Comparison of ENCODE assay signal across 18 mouse cellular contexts in genomic region chr17:43068846-43069553, GRCm38 (mm10). TPM values are rescaled to one million over a fixed set of nuclear protein-coding genes. Genes with fewer than 3 reads are reported as not detected.
DNase-seq lines count a peak whose midpoint lies in the region; ATAC-seq and TF ChIP-seq lines count a peak whose summit lies in the region.
"Had no signal": no experiment of that assay in that cellular context is flagged by ENCODE, and none has a peak within 500 bp of the region (broad histone marks: within the 10 kb centered on the region; RNA-seq: fewer than 3 reads in every experiment).

No protein-coding gene starts in this region.

- intact Hi-C loops in gastrocnemius, adult 2 months (cut with DNase I), result no loop called here
- intact Hi-C loops in gastrocnemius, postnatal 36 days (cut with DNase I), result no loop called here
- intact Hi-C loops in heart, postnatal 10 days (cut with DNase I), result no loop called here

- no peak for DNase-seq in gastrocnemius, adult 2 months
- DNase-seq in gastrocnemius, postnatal 36 days, result no peak
- peak; percentile 11 for DNase-seq in Muller cell, postnatal 12 days (ENCODE audit: inconsistent ontology term)
- DNase-seq in kidney, postnatal 0 days (ENCODE audit: low spot score), result peak; percentile 27
- DNase-seq in heart, postnatal 10 days, result no peak
- DNase-seq in lung, adult 2 months, result no peak
- DNase-seq: adrenal gland, adult 2 months; cerebellum, adult 2 months; gastrocnemius, postnatal 10 days; retina, postnatal 1 day; thymus, postnatal 14 days had no signal

- no peak overlapping the region for H3K4me2 ChIP-seq in intestine, embryonic 15.5 days (replicated peaks)
- H3K4me2 ChIP-seq in kidney, postnatal 0 days (ENCODE audit: low read length), result no peak overlapping the region
- H3K4me2 ChIP-seq: embryonic facial prominence, embryonic 12.5 days; liver, embryonic 11.5 days; neural tube, embryonic 12.5 days had no signal

- no peak overlapping the region for H3K4me3 ChIP-seq in gastrocnemius, adult 2 months
- H3K4me3 ChIP-seq in intestine, embryonic 15.5 days (replicated peaks), result no peak overlapping the region
- no peak overlapping the region for H3K4me3 ChIP-seq in kidney, postnatal 0 days (replicated peaks; ENCODE audit: low read depth, low read length)
- H3K4me3 ChIP-seq in lung, adult 2 months (replicated peaks; ENCODE audit: extremely low read depth, low read depth, low read length), result no peak overlapping the region
- H3K4me3 ChIP-seq: embryonic facial prominence, embryonic 12.5 days; heart, embryonic 10.5 days; megakaryocyte, embryonic 14.5 days; neural tube, embryonic 12.5 days had no signal

- no peaks in the 10 kb centered on the region for H3K27me3 ChIP-seq in intestine, embryonic 15.5 days (replicated peaks)
- no peaks in the 10 kb centered on the region for H3K27me3 ChIP-seq in kidney, postnatal 0 days (ENCODE audit: insufficient read depth, low read length)
- H3K27me3 ChIP-seq: embryonic facial prominence, embryonic 12.5 days; megakaryocyte, embryonic 14.5 days; neural tube, embryonic 12.5 days had no signal

- TF ChIP-seq POLR2A in lung, adult 2 months (IDR thresholded peaks at IDR 0.05; ENCODE audit: borderline replicate concordance, extremely low read depth, low read depth, low read length), result no peak

- H3K36me3 ChIP-seq in intestine, embryonic 15.5 days, result no peaks in the 10 kb centered on the region
- H3K36me3 ChIP-seq in kidney, postnatal 0 days (ENCODE audit: insufficient read depth, low read length), result no peaks in the 10 kb centered on the region

- H3K9ac ChIP-seq in intestine, embryonic 15.5 days, result no peak overlapping the region
- no peak overlapping the region for H3K9ac ChIP-seq in kidney, postnatal 0 days (ENCODE audit: low read depth, low read length)
- H3K9ac ChIP-seq: embryonic facial prominence, embryonic 12.5 days; neural tube, embryonic 12.5 days had no signal

- no peaks in the 10 kb centered on the region for H3K9me3 ChIP-seq in intestine, embryonic 15.5 days
- H3K9me3 ChIP-seq in kidney, postnatal 0 days (replicated peaks; ENCODE audit: low read length), result no peaks in the 10 kb centered on the region
- H3K9me3 ChIP-seq: embryonic facial prominence, embryonic 12.5 days; heart, embryonic 10.5 days; megakaryocyte, embryonic 14.5 days; neural tube, embryonic 12.5 days had no signal

- no peaks in the 10 kb centered on the region for H3K4me1 ChIP-seq in intestine, embryonic 15.5 days (replicated peaks)
- H3K4me1 ChIP-seq in kidney, postnatal 0 days (replicated peaks; ENCODE audit: insufficient read depth, low read length), result no peaks in the 10 kb centered on the region
- H3K4me1 ChIP-seq in lung, adult 2 months (ENCODE audit: control insufficient read depth, insufficient read depth, low read length), result peaks cover 3% of the 10 kb centered on the region; the same call in 1 of the 2 replicates
- H3K4me1 ChIP-seq: embryonic facial prominence, embryonic 12.5 days; neural tube, embryonic 12.5 days had no signal

- no peak for TF ChIP-seq CTCF in gastrocnemius, adult 2 months (IDR thresholded peaks at IDR 0.05)
- no peak for TF ChIP-seq CTCF in kidney, postnatal 0 days (IDR thresholded peaks at IDR 0.05; ENCODE audit: low read depth)
- no peak for TF ChIP-seq CTCF in lung, adult 2 months (IDR thresholded peaks at IDR 0.05; ENCODE audit: insufficient read depth, low read length)

- WGBS in intestine, embryonic 15.5 days, result 71% methylated on average over 7 of the region's 7 CpGs
- WGBS in kidney, postnatal 0 days, result 64% methylated on average over 7 of the region's 7 CpGs
- 82% methylated on average over 7 of the region's 7 CpGs for WGBS in lung, adult 2 months

- H3K27ac ChIP-seq in gastrocnemius, adult 2 months, result peak overlapping the region; percentile 10; the same call in 1 of the 2 replicates
- H3K27ac ChIP-seq in intestine, embryonic 15.5 days, result no peak overlapping the region
- H3K27ac ChIP-seq in kidney, postnatal 0 days, result no peak overlapping the region; the same call in 1 of the 2 replicates
- H3K27ac ChIP-seq: embryonic facial prominence, embryonic 12.5 days; heart, embryonic 10.5 days; neural tube, embryonic 12.5 days had no signal

- peak; percentile 39; the same call in 1 of the 2 replicates for ATAC-seq in intestine, embryonic 15.5 days
- ATAC-seq in kidney, postnatal 0 days (replicated peaks; ENCODE audit: low FRiP score, low read depth), result peak; percentile 89
- ATAC-seq in granulocyte monocyte progenitor cell, adult 5-6 weeks (replicated peaks; ENCODE audit: poor library complexity, severe bottlenecking), result no peak

RNA-seq across cellular contexts. Expression of gene Tnfrsf21, which starts 52.6 kb away (rescaled TPM):
- total RNA-seq in gastrocnemius, adult 2 months (2021), result 10 to 100 TPM; 15.5 to 24.0 TPM
- total RNA-seq in gastrocnemius, postnatal 36 days (2021), result 10 to 100 TPM; 22.5 to 23.0 TPM
- polyA plus RNA-seq in intestine, embryonic 15.5 days (2015; fragmentation: Nextera tagmentation; extraction: Ambion mirVana), result 15.6 and 16.5 TPM in 2 replicates
- polyA plus RNA-seq in kidney, postnatal 0 days (2015; fragmentation: Nextera tagmentation; extraction: Ambion mirVana), result 52.6 and 53.7 TPM in 2 replicates
- 10 to 100 TPM; 16.0 to 20.2 TPM for total RNA-seq in heart, postnatal 10 days (2021)
- total RNA-seq in granulocyte monocyte progenitor cell, adult 5-6 weeks (2014; fragmentation: Nextera tagmentation), result 54.2 and 61.4 TPM in 2 replicates
- total RNA-seq in granulocyte monocyte progenitor cell, adult 5-6 weeks (2017), result 53.1 and 62.5 TPM in 2 replicates
- polyA plus RNA-seq in lung, adult 2 months (2012; rRNA removed), result 29.5 and 29.7 TPM in 2 replicates

Comparison
In these comparisons a context has a peak if more than half of its experiments do, and no peak if none do; other contexts are left out.
1. DNase-seq: peak in Muller cell, postnatal 12 days (single experiment) and kidney, postnatal 0 days (single experiment); none in gastrocnemius, adult 2 months (single experiment), gastrocnemius, postnatal 36 days (0 of 2), heart, postnatal 10 days (0 of 2) and lung, adult 2 months (single experiment).